Mouse (Mus musculus) G1E-ER4 (cell line): ENCODE results near the gene Teddm1b. TPM values are rescaled to one million over a fixed set of nuclear protein-coding genes. Genes with fewer than 3 reads are reported as not detected.

Source experiments
- GATA1 ChIP-seq: IDR thresholded peaks from one replicate; pipeline ENCODE4 v1.8.0; 2012; ENCODE audit warnings: low read length, inconsistent platforms
- polyA plus RNA-seq: library from polyadenylated mRNA; stranded (reverse); fragments of >175 nt; gene quantifications from 2 replicates; pipeline ENCODE4 v1.2.3, GENCODE M21; 2012

Gene Teddm1b
- polyA plus RNA-seq, 1 experiment: not detected

DNA sequence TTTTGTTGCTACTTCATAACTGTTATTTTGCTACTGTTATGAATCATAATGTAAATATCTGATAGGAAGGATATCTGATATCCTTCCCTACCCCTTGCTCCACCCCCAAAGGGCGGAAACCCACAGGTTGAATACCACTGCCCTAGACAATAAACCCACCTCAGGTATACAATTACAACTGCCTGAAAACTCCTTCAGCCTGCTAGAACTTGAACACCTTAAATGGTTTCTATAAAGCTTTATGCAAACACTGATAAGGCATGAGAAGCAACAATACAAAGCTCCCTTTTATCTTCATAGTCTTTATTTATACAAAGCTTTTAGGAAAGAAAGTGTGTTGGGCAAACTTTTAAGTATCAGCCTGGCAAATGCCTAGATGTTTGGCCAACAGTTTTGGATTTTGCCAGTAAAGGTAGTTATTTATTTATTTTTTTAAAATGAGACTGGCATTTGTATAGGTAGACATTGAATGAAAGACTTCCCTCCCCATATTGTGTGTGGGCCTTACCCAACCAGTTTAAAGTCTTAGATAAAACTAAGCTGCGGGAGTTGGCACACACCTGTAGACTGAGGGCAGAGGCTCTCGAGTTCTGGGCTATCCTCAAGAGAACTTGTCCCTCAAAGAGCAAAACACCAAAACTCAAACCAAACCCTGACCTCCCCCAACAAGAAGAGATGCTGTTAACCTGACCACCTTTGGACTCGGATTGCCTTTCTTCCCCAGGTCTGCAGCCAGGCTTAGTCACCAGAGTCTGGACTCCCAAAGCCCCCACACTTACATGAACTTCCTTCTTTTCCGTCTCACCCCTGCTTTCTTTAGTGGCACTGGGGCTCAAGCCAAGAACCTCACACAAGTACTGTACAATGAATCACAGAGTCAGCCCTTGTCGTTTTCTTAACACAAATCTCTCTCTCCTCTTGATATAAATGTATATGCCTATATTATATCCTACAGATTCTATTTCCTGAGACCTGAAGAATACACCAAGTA lies 50.5 kb downstream of the Teddm1b start:
- TF ChIP-seq GATA1: no peak

Other genes starting within 250 kb of the Teddm1b start
- gene Rgs8, start 221.3 kb upstream of the Teddm1b start, polyA plus RNA-seq: not detected in 2 replicates
- not detected in 2 replicates for gene Rgs16, start 134.0 kb upstream of the Teddm1b start, polyA plus RNA-seq
- gene Rnasel, start 124.9 kb upstream of the Teddm1b start, polyA plus RNA-seq: 1.4 and 2.2 TPM in 2 replicates
- not detected in 2 replicates for gene Rgsl1, start 30.2 kb upstream of the Teddm1b start, polyA plus RNA-seq
- not detected in 2 replicates for gene Teddm1a, start 17.4 kb downstream of the Teddm1b start, polyA plus RNA-seq
- 33.3 and 37.2 TPM in 2 replicates for gene Glul, start 25.6 kb downstream of the Teddm1b start, polyA plus RNA-seq
- gene Teddm2, start 25.9 kb downstream of the Teddm1b start, polyA plus RNA-seq: 0.15 and 0.29 TPM in 2 replicates